Mouse (Mus musculus): ENCODE data around the gene Cyp51. TPM values are rescaled to one million over a fixed set of nuclear protein-coding genes. Genes with fewer than 3 reads are reported as not detected.
"Not testable (repeated sequence)": the region's sequence is repeated elsewhere in the genome, so short reads cannot be mapped to it uniquely, and the experiment has no call there.

The Cyp51 gene
- 35.6 and 39.5 TPM in 2 replicates for polyA plus RNA-seq (2012; rRNA removed)

DNA sequence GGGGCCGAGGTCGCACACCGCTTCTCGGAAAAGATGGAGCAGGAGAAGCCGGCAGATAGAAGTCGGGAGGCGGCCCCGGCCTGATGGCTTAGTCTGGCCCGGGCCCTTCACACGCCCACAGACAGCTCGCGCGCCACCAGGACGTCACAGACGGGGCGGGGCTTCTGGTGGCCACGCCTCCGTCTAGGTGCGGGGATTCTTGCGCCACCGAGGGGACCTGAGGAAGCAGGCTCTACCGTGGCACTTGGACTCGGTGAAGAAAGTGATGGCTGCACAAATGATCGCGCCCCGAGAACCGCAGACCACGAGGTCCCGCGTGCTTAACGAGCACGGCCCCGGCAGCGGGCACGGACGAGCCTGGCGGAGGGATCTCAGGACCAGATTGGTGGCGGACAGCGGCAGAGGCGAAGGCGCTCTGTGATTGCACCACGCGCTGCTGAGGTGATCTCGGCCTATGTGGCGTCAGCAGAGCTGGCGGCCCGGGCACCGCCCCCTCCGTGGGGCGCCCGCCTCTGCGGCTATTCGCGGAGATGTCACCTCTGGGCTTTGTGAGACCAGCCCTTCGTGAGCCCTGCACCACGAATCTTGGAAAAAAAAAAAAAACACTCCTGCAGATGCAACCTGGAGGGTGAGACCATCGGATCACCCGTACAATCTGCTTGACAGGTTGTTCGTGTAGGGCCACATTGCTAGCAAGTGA is at the start of gene Cyp51:
TSS of gene Cyp51 (minus strand) at position 406 of the 700 bp plus-strand sequence.
- TF ChIP-seq CTCF (IDR thresholded peaks at IDR 0.05; ENCODE audit: insufficient read depth, low read length) (no peak), POLR2A (IDR thresholded peaks at IDR 0.05; ENCODE audit: borderline replicate concordance, extremely low read depth, low read depth, low read length) (peak; percentile 47; the same call in 1 of the 2 replicates)
- peak; percentile 86 for DNase-seq
- WGBS: under 1% methylated on average over 59 of the region's 59 CpGs

DNA sequence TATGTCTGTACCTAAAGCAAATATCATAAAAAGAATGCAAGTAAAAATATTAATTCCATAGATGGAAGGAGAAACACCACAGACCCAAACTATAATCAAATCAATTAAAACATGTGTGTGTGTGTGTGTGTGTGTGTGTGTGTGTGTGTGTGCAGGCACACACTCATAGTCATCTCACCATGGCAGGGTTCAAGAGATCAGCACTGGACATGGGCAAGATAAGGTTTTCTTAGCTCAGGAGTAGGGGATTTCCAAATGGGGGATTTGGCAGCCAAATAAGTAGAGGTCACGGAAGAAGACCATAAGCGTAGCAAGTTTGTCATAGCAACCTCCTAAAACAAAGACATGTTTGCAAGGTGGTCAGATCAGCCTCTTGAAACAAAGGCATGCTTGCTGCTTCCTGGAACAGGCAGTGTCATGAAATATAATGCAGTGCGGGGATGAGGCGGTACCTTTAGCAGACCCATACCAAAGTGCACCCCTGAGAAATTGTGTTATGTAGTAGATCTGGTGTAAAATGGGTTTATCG is 8.1 kb upstream of the Cyp51 start:
- Histone ChIP-seq H3K4me1 (ENCODE audit: control insufficient read depth, insufficient read depth, low read length) (no peaks in the 10 kb centered on the region), H3K4me3 (replicated peaks; ENCODE audit: extremely low read depth, low read depth, low read length) (no peak overlapping the region)
- WGBS: 86% methylated on average over 5 of the region's 5 CpGs
- no peak for DNase-seq
- no peak for TF ChIP-seq POLR2A (IDR thresholded peaks at IDR 0.05; ENCODE audit: borderline replicate concordance, extremely low read depth, low read depth, low read length)
- no peak for TF ChIP-seq CTCF (IDR thresholded peaks at IDR 0.05; ENCODE audit: insufficient read depth, low read length)

More for the DNA sequence above, at the start of gene Cyp51:
- Histone ChIP-seq H3K4me3 (replicated peaks; ENCODE audit: extremely low read depth, low read depth, low read length) (peak within 1 kb of the TSS; percentile 98), H3K4me1 (ENCODE audit: control insufficient read depth, insufficient read depth, low read length) (peaks cover 4% of the 10 kb centered on the region; the same call in 1 of the 2 replicates)

DNA sequence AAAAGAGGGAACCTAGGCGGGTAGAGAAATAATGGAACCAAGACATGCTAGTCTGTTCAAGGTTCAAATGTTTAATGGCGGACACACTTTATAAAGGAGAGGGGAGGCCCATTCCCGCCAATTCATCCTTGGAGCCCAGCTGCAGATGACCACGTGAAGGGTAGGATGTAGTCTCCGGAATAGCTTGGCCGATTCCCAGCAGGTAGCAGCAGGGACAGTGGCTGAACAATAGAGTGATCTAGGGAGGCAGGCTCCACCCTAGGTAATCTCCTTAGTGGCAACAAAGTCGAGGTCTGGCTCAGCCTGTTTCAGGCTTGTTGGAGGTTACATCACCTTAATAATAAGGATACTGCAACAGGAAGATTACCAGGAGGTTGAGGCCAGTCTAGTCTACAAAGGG is 2.5 kb upstream of the Cyp51 start:
- WGBS: 75% methylated on average over 7 of the region's 7 CpGs
- H3K4me3 ChIP-seq (replicated peaks; ENCODE audit: extremely low read depth, low read depth, low read length); H3K4me1 ChIP-seq (ENCODE audit: control insufficient read depth, insufficient read depth, low read length); DNase-seq: not testable (repeated sequence)

DNA sequence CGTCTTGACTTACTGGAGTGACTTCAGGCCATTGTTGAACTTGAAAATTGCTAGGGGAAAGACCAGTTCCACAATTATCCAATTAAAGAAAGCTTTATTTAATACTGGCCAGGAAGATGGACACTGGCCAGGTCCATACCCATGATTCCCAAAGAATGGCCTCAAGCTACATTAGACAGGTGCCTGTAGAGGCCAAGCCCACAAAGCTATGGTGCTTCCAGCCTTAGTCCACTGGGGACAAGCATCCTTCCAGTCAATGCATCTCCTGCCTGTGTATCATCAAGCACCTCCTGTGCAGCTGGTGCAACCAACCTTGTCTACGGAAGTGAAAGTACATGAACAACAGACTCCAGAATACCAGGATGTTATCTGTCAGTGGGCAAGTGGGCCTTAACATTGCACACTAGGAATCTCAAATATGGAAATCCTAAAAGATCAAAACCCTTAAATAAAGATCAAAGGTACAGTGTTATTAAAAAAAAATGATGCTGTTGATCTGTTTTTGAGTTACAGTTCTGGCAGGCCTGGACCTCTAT is 1.2 kb upstream of the Cyp51 start:
- TF ChIP-seq POLR2A (IDR thresholded peaks at IDR 0.05; ENCODE audit: borderline replicate concordance, extremely low read depth, low read depth, low read length): no peak
- TF ChIP-seq CTCF (IDR thresholded peaks at IDR 0.05; ENCODE audit: insufficient read depth, low read length): no peak
- Histone ChIP-seq H3K4me3 (replicated peaks; ENCODE audit: extremely low read depth, low read depth, low read length) (no peak overlapping the region), H3K4me1 (ENCODE audit: control insufficient read depth, insufficient read depth, low read length) (peaks cover 4% of the 10 kb centered on the region; the same call in 1 of the 2 replicates)
- DNase-seq: no peak
- 94% methylated on average over 2 of the region's 2 CpGs for WGBS

DNA sequence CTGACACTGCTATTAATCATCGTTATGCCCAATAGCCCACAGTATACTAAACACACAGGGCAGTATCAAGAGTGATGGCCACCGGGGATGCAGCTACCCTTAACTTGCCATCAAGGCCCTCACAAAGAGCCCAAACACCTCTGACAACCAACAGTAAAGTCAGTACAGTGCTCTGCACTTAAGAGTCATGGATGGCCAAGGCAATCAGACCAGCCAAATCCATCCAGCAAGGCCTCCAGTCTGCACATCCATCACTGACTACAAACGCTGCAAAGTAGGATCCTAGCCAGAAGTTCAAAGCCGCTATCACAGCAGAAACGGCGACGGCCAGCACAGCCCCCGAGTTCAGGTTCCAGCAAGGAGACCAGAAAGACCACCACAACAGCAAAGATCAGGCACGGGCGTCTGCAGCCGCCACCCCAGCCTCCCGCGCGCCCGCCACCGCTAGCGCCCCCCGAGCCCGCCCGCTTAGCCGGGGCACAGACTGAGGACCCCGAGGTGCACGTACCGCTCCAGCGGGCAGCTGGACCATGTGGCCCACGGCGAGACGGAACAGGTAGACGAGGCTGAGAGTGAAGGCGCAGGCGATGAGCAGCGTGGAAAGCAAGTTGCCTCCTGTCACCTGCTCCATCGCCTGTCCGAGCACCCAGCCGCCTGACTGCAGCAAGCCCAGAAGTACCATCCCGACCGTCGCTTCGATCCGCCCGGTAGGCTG is 763 bp downstream of the Cyp51 start:
- H3K4me1 ChIP-seq (ENCODE audit: control insufficient read depth, insufficient read depth, low read length): peaks cover 4% of the 10 kb centered on the region; the same call in 1 of the 2 replicates
- DNase-seq: peak; percentile 10
- peak overlapping the region; percentile 98 for H3K4me3 ChIP-seq (replicated peaks; ENCODE audit: extremely low read depth, low read depth, low read length)
- WGBS: under 1% methylated on average over 41 of the region's 41 CpGs
- TF ChIP-seq POLR2A (IDR thresholded peaks at IDR 0.05; ENCODE audit: borderline replicate concordance, extremely low read depth, low read depth, low read length) (no peak), CTCF (IDR thresholded peaks at IDR 0.05; ENCODE audit: insufficient read depth, low read length) (no peak)

DNA sequence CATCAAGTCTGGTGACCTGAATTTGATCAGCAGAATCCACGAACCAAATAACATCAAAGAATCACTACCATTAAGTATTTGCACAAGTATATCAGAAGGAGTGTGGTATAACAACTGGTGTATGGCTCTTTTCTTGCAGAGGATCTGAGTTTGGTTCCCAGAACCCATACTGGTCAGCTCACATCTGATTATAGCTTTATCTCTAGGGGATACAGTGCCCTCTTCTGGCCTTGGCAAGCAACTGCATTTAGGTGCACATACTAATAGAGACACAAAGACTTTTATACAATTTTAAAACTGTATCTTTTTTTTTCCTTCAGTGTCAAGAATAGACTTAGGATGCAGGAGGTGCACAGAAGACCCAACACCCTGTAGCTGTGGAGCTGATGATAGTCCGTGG is 2.8 kb downstream of the Cyp51 start:
- no peak for DNase-seq
- peaks cover 4% of the 10 kb centered on the region; the same call in 1 of the 2 replicates for H3K4me1 ChIP-seq (ENCODE audit: control insufficient read depth, insufficient read depth, low read length)
- H3K4me3 ChIP-seq (replicated peaks; ENCODE audit: extremely low read depth, low read depth, low read length): no peak overlapping the region
- TF ChIP-seq CTCF (IDR thresholded peaks at IDR 0.05; ENCODE audit: insufficient read depth, low read length) (no peak), POLR2A (IDR thresholded peaks at IDR 0.05; ENCODE audit: borderline replicate concordance, extremely low read depth, low read depth, low read length) (no peak)
- 96% methylated on average over 2 of the region's 2 CpGs for WGBS

DNA sequence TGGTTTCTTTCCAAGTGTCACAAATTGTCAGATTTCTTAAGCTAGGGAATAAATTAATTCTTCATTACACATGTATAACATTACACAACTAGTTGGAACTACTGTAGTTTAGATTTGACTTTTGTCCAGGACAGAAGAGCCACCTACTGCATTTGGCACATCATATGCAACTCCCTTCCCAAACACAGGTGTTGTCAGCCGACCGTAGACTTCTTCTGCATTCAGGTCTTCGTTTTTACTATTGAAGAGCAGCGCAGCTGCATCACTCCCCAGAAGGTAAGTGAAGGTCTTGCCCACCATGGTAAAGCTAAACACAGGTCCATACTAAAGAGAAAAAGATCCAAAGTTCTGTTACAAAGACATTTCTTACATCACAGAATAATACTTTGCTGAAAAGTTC is 3.5 kb downstream of the Cyp51 start:
- TF ChIP-seq POLR2A (IDR thresholded peaks at IDR 0.05; ENCODE audit: borderline replicate concordance, extremely low read depth, low read depth, low read length) (no peak), CTCF (IDR thresholded peaks at IDR 0.05; ENCODE audit: insufficient read depth, low read length) (no peak)
- WGBS: 95% methylated on average over 4 of the region's 4 CpGs
- no peak overlapping the region for H3K4me3 ChIP-seq (replicated peaks; ENCODE audit: extremely low read depth, low read depth, low read length)
- DNase-seq: no peak
- peaks cover 4% of the 10 kb centered on the region; the same call in 1 of the 2 replicates for H3K4me1 ChIP-seq (ENCODE audit: control insufficient read depth, insufficient read depth, low read length)

DNA sequence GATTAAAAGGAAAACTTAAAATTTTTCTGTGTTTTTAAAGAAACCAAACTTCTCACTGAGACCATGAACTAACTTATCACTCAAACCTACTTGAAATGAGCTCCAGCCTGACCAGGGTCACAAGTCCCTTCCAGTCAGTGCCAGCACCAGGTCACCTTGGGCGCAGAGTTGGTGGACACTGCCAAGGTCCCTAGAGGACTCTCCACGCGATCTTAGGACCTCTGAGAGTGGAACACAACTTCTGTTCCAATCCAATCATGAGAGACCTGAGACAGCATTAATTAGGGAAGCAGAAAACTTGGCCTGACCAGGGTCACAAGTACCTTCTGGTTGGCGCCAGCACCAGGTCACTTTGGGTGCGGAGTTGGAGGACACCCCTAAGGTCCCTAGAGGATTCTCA is 10.1 kb downstream of the Cyp51 start:
- no peak for DNase-seq
- 97% methylated on average over 5 of the region's 5 CpGs for WGBS
- Histone ChIP-seq H3K4me1 (ENCODE audit: control insufficient read depth, insufficient read depth, low read length) (no peaks in the 10 kb centered on the region), H3K4me3 (replicated peaks; ENCODE audit: extremely low read depth, low read depth, low read length) (no peak overlapping the region)
- no peak for TF ChIP-seq POLR2A (IDR thresholded peaks at IDR 0.05; ENCODE audit: borderline replicate concordance, extremely low read depth, low read depth, low read length)
- no peak for TF ChIP-seq CTCF (IDR thresholded peaks at IDR 0.05; ENCODE audit: insufficient read depth, low read length)

DNA sequence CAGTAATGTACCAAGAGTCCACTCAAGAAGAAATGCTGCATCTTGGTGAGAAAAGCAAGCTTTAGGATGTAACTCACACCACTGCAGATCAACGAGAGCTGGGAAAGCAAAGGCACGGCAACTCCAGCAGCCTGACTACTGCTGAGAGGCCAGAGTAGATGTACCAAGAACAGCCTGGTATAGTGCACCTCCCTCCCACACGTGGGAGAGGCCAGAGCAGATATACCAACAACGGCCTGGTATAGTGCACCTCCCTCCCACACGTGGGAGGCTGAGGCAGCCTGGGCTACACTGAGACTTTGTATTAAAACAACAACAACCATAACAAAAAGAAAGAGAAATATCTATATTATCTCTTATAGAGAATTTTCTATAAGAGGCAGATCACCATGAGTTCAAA is 16.4 kb downstream of the Cyp51 start:
- no peak overlapping the region for H3K4me3 ChIP-seq (replicated peaks; ENCODE audit: extremely low read depth, low read depth, low read length)
- TF ChIP-seq CTCF (IDR thresholded peaks at IDR 0.05; ENCODE audit: insufficient read depth, low read length) (no peak), POLR2A (IDR thresholded peaks at IDR 0.05; ENCODE audit: borderline replicate concordance, extremely low read depth, low read depth, low read length) (no peak)
- no peak for DNase-seq
- 87% methylated on average over 5 of the region's 5 CpGs for WGBS
- no peaks in the 10 kb centered on the region for H3K4me1 ChIP-seq (ENCODE audit: control insufficient read depth, insufficient read depth, low read length)

All from lung, adult 2 months (tissue).